Mouse (Mus musculus): ENCODE results near the gene Usp33.

- no peak for TF ChIP-seq CTCF (conservative IDR thresholded peaks at IDR 0.05; ENCODE audit: low read length)
- no peak for TF ChIP-seq NANOG (IDR thresholded peaks at IDR 0.05; ENCODE audit: borderline replicate concordance, low read length)
- no peak for TF ChIP-seq POU5F1 (IDR thresholded peaks at IDR 0.05; ENCODE audit: borderline replicate concordance, low read length)
Observed at GRCm38 (mm10) chr3:152438068-152438467, 91.8 kb downstream of the Usp33 start.
